Mouse (Mus musculus) lung, embryonic 15.5 days (tissue): ENCODE measurements at regions not wholly inside any gene's neighbourhood (a gene's known extent, or its start where the extent isn't known, plus 50 kb on each side); places are given as distances from the start of the nearest gene placed in this dataset.

Source experiments
- ATAC-seq: fragments of 200-750 bp; cut with Nextera tagmentation; 2 replicates; pipeline ENCODE4 v1.8.0; 2017; ENCODE audit warnings: moderate number of reproducible peaks, borderline replicate concordance; ENCODE audit not compliant: low FRiP score, low TSS enrichment; ENCODE audit errors: extremely low read depth
- H3K27ac ChIP-seq: fragments of 300-500 bp; sonication (generic); 2 replicates; pipeline ENCODE4 v1.5.1; 2015; ENCODE audit warnings: moderate library complexity, mild to moderate bottlenecking, inconsistent platforms
- H3K27me3 ChIP-seq: fragments of 300-500 bp; sonication (generic); 2 replicates; pipeline ENCODE4 v1.6.1; 2015; ENCODE audit warnings: inconsistent platforms
- H3K36me3 ChIP-seq: fragments of 300-500 bp; sonication (generic); 2 replicates; pipeline ENCODE4 v1.6.1; 2015; ENCODE audit warnings: inconsistent platforms
- H3K4me1 ChIP-seq: fragments of 300-500 bp; sonication (generic); 2 replicates; pipeline ENCODE4 v1.6.1; 2015; ENCODE audit warnings: inconsistent platforms
- H3K4me2 ChIP-seq: fragments of 300-500 bp; sonication (generic); 2 replicates; pipeline ENCODE4 v1.6.1; 2015; ENCODE audit warnings: inconsistent platforms, mild to moderate bottlenecking, moderate library complexity
- H3K4me3 ChIP-seq: fragments of 300-500 bp; sonication (generic); 2 replicates; pipeline ENCODE4 v1.5.1; 2015; ENCODE audit warnings: mild to moderate bottlenecking, inconsistent platforms
- H3K9ac ChIP-seq: fragments of 300-500 bp; sonication (generic); 2 replicates; pipeline ENCODE4 v1.6.1; 2015; ENCODE audit warnings: inconsistent platforms
- H3K9me3 ChIP-seq: fragments of 300-500 bp; sonication (generic); 2 replicates; pipeline ENCODE4 v1.6.1; 2016; ENCODE audit warnings: inconsistent platforms
- WGBS: fragments of 180-500 bp; shearing (Covaris S2); methylation state at CpG from one replicate; pipeline ENCODE4 v1.1.7; 2015; 5-methylcytosine and 5-hydroxymethylcytosine counted together

DNA sequence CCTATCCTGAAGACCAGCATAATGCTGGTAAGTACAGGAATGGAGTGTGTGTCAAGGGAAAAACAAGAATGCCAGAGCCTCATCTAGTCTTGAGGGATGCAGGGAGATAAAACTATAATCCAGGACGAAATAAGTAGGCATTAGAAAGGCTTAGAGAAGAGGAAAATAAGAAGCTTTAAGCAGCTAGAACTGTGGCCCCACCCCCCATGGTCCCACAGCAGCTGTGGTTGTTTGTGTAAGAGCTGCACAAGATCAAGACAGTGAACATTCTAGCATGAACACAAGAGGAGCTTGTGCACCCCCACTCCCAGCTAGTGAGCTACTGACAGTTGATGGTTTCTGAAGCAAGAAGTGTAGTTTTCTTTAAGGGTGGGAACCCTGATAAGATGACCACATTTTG, 315.9 kb downstream of the Tmem135 start:
- Histone ChIP-seq H3K4me1 (no peaks in the 10 kb centered on the region), H3K4me2 (no peak overlapping the region), H3K27ac (no peak overlapping the region), H3K9ac (no peak overlapping the region), H3K9me3 (no peaks in the 10 kb centered on the region), H3K36me3 (no peaks in the 10 kb centered on the region), H3K27me3 (no peaks in the 10 kb centered on the region), H3K4me3 (no peak overlapping the region)
- WGBS: 53% methylated on average over 1 of the region's 1 CpGs
- no peak for ATAC-seq

DNA sequence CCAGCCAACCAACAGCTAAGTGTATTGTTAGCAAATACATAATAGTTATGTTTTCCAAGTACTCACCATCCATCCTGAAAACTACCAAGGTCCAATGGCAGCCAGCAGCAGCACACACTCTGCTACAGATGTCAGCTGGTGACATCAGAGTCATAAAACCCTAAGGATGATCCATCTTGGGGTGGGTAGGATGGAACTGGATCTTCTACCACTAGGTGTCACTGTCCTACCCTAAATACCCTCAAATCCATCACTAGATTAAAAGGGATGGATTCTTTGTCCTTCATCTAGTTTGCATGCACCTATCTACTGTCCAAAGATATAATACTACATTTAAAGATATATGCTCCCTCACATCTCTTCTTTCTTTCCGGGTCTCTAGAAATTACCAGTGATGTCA, 317.7 kb downstream of the Tmem135 start:
- H3K9me3 ChIP-seq: no peaks in the 10 kb centered on the region
- no peak overlapping the region for H3K4me2 ChIP-seq
- no peaks in the 10 kb centered on the region for H3K36me3 ChIP-seq
- H3K9ac ChIP-seq: no peak overlapping the region
- 76% methylated on average over 1 of the region's 1 CpGs for WGBS
- H3K4me1 ChIP-seq: no peaks in the 10 kb centered on the region
- no peaks in the 10 kb centered on the region for H3K27me3 ChIP-seq
- no peak overlapping the region for H3K4me3 ChIP-seq
- ATAC-seq: no peak
- no peak overlapping the region for H3K27ac ChIP-seq

DNA sequence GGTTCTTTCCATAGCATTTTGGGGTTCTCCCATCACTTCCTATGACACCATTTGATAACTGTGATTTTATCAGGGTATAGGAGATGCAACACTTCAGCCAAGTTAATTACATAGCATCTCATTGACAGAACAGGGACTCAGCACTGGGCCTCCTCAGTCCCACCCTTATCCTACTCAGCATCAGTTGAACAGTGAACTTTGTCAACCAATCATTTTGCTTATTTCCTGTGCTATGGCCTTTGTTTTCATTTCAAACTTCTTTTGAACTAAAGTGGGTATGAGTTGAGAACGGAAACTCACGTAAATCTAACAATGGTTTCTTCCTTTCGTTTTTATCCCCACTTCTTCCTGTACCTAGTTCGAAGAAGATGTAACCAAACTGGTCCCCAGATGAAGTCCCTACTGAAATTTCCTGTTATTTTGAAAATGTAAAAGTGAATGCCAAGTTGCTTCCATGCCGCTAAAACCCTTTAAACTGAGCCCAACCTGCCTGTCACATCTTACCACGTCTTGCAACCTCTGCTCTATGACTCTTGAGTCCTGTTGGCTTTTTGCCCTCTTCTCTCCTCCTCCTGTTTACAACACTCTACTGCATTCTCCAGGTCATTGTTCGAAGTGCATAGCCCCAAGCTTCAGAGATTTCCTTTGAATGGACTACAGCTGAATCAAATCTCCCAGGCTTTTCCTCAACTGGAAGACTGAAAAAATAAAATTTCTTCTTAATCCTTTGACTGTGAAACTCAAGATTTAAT, 329.9 kb downstream of the Tmem135 start:
- no peaks in the 10 kb centered on the region for H3K36me3 ChIP-seq
- no peak overlapping the region for H3K4me3 ChIP-seq
- WGBS: 56% methylated on average over 7 of the region's 7 CpGs
- H3K4me2 ChIP-seq: no peak overlapping the region
- H3K9ac ChIP-seq: no peak overlapping the region
- no peaks in the 10 kb centered on the region for H3K27me3 ChIP-seq
- no peaks in the 10 kb centered on the region for H3K4me1 ChIP-seq
- H3K9me3 ChIP-seq: no peaks in the 10 kb centered on the region
- no peak for ATAC-seq
- 0 out of 2 replicates have a peak overlapping the region, but pooled peaks have one; percentile 29 for H3K27ac ChIP-seq

DNA sequence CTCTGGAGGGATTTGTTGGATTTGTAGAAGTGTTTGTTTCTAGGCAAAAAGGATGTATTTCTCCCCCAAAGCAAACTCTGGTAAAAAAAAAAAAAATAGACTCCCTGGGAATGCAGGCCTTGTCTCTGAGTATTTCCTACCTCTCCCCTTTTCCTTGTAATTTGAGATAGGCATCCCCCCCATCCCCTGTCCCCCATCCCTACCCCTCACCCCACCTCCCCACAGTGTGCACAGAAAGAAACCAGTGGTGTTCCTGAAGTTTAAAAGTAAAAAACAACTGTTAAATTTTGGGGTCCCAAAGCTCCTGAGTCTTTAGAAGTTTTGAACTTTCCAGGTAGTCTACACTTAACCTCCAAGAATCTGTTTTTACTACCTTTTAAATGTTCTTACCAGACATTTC, 334.0 kb downstream of the Tmem135 start:
- no peak for ATAC-seq
- no peak overlapping the region for H3K27ac ChIP-seq
- H3K9ac ChIP-seq: no peak overlapping the region
- no peak overlapping the region for H3K4me3 ChIP-seq
- no peaks in the 10 kb centered on the region for H3K4me1 ChIP-seq
- no peaks in the 10 kb centered on the region for H3K9me3 ChIP-seq
- H3K4me2 ChIP-seq: no peak overlapping the region
- no peaks in the 10 kb centered on the region for H3K27me3 ChIP-seq
- H3K36me3 ChIP-seq: no peaks in the 10 kb centered on the region

DNA sequence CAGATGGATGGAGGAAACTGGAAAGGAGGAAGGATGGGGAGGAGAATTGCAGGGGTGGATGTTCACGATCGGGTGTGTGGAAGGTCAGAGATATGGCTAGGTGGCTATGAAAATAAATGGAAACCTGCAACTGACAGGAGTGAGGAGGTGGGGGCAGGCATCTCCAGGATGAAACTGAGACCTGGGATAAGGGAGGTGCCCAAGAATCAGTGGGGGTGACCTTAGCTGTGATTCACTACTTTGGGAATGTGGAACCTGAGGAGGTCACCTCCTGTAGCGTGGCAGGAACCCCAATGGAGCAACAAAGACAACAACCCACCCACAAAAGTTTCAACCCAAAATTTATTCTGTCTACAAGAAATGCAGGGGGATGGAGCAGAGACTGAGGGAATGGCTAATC, 339.6 kb downstream of the Tmem135 start:
- no peak for ATAC-seq
- 79% methylated on average over 3 of the region's 3 CpGs for WGBS

DNA sequence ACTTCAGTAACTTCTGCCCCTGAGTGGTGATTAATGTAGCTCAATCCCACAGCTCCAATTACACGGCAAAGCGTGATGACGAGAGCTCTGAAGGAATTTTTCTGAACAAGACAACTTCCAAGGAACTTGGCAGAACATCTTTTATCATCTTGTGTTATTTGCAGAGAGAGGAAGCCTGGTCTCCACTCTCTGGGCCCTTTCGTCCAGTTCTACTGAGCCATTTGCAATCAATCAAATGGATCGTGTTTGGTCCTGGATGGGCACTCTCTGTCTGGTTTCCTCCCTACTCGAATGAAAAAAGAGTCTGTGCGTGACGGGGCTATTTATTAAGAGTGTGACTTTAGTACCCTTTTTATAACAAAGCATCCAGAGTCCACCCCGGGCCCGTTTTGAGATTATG, 340.4 kb downstream of the Tmem135 start:
- no peaks in the 10 kb centered on the region for H3K4me1 ChIP-seq
- WGBS: 35% methylated on average over 10 of the region's 10 CpGs
- H3K27ac ChIP-seq: no peak overlapping the region
- H3K9me3 ChIP-seq: no peaks in the 10 kb centered on the region
- H3K27me3 ChIP-seq: no peaks in the 10 kb centered on the region
- ATAC-seq: no peak
- H3K9ac ChIP-seq: no peak overlapping the region
- no peak overlapping the region for H3K4me3 ChIP-seq
- H3K4me2 ChIP-seq: no peak overlapping the region
- no peaks in the 10 kb centered on the region for H3K36me3 ChIP-seq

More for the DNA sequence above, 339.6 kb downstream of the Tmem135 start:
- no peak overlapping the region for H3K4me3 ChIP-seq
- no peaks in the 10 kb centered on the region for H3K27me3 ChIP-seq
- no peak overlapping the region for H3K9ac ChIP-seq
- H3K9me3 ChIP-seq: no peaks in the 10 kb centered on the region
- H3K36me3 ChIP-seq: no peaks in the 10 kb centered on the region
- H3K27ac ChIP-seq: no peak overlapping the region
- H3K4me1 ChIP-seq: no peaks in the 10 kb centered on the region
- no peak overlapping the region for H3K4me2 ChIP-seq

DNA sequence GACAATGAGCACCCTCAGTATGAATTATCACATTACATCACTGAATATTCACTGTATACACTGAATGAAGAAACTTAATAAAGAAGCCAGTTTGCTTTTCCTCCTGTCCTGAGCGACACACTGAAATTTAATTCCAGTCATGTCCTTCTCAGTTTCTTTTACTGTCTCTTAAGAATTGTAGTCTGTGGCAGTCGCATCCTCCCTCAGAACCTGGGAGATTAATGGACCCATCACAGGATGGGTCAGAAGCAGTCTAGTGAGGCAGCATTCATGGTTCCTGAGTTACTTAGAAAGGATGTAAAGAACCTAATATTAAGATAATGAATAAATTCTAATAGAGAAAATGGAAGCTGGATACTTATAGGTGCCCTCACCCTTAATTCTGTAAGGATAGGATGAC, 349.5 kb downstream of the Tmem135 start:
- Histone ChIP-seq H3K4me3 (no peak overlapping the region), H3K4me2 (no peak overlapping the region), H3K9ac (no peak overlapping the region), H3K27me3 (no peaks in the 10 kb centered on the region), H3K27ac (no peak overlapping the region), H3K4me1 (no peaks in the 10 kb centered on the region), H3K36me3 (no peaks in the 10 kb centered on the region), H3K9me3 (no peaks in the 10 kb centered on the region)
- no peak for ATAC-seq
- WGBS: 56% methylated on average over 2 of the region's 2 CpGs

DNA sequence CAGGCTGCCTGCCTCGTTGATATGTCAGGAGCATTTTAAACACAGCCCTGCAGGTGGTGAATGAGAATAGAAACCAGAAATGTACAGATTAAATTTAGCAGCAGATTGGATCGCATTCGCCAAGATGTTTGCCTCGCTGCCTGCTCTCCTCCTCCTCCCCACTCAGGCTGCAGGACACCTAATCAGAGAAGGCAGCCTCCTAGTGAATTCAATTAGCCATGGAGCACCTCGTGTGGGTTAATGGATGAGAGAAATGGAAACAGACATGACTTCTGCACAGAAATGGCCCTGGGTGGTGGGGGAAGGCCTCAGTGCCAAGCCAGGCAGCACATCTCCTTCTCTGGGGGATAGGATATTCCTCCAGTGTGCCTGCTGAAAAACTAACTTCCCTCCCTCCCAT, 352.8 kb downstream of the Tmem135 start:
- Histone ChIP-seq H3K36me3 (no peaks in the 10 kb centered on the region), H3K27ac (peak overlapping the region; percentile 10; the same call in 1 of the 2 replicates), H3K4me1 (no peaks in the 10 kb centered on the region), H3K9ac (no peak overlapping the region), H3K4me2 (no peak overlapping the region), H3K27me3 (no peaks in the 10 kb centered on the region), H3K4me3 (no peak overlapping the region), H3K9me3 (no peaks in the 10 kb centered on the region)
- no peak for ATAC-seq
- 50% methylated on average over 5 of the region's 5 CpGs for WGBS

DNA sequence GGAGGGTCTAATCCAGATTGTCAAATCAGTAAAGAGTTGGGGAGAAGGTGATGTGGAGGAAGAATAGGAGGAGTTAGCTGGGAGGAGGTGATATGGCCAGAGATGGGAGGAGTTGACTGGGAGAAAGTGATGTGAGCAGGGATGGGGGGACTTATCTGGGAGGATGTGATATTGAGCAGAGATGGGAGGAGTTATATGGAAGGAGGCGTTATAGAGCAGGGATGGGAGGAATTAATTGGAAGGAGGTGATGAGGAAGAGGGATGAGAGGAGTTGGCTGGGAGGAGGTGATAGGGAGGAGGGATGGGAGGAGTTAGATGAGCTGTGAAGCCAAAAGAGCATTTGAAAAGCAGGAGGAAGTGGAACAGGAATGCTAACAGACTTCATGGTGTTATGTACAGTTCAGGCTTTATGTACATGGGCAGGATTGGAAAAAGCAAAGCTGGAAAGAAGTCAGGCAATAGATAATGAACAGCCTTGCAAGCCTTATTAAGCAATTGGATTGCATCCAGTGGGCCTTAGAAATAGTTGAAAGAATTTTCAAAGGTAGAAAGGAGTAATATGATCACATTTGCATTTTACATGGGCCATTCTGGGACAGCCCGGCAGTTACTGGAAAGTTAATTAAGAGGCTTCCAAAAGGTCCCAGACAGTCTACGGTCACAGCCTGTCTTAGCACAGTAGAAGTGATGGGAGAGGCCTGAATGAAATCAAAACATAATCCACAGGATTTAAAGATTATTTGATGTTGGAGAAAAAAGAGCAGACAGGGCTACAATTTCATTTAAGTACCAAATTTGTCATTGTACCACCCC, 357.4 kb downstream of the Tmem135 start:
- H3K27me3 ChIP-seq: no peaks in the 10 kb centered on the region
- WGBS: 70% methylated on average over 3 of the region's 3 CpGs

DNA sequence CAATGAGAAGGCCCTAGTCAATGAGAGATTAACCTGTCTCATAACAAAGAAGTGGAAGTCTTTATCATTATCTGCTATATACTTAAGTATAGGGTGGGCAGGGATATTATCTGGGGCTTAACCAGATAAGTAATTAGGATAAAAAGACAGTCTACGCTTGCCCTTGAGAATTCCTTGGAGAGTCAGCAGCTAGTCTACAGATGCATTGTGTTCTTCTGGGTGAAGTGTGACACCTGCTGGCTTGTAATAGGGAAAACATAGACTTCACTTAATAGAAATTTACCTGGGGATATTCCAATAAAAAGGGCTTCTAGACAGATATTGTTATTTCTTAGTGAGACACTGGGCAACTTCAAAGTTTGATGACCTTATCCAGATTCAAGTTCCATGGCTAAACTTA, 361.0 kb downstream of the Tmem135 start:
- ATAC-seq: no peak
- 32% methylated on average over 1 of the region's 1 CpGs for WGBS
- Histone ChIP-seq H3K36me3 (no peaks in the 10 kb centered on the region), H3K9me3 (no peaks in the 10 kb centered on the region), H3K4me2 (no peak overlapping the region), H3K27ac (no peak overlapping the region), H3K4me1 (no peaks in the 10 kb centered on the region), H3K9ac (no peak overlapping the region), H3K4me3 (no peak overlapping the region), H3K27me3 (no peaks in the 10 kb centered on the region)

More for the DNA sequence above, 357.4 kb downstream of the Tmem135 start:
- Histone ChIP-seq H3K4me2 (no peak overlapping the region), H3K27ac (no peak overlapping the region), H3K9ac (no peak overlapping the region), H3K4me3 (no peak overlapping the region), H3K4me1 (no peaks in the 10 kb centered on the region), H3K9me3 (no peaks in the 10 kb centered on the region), H3K36me3 (no peaks in the 10 kb centered on the region)
- ATAC-seq: no peak

DNA sequence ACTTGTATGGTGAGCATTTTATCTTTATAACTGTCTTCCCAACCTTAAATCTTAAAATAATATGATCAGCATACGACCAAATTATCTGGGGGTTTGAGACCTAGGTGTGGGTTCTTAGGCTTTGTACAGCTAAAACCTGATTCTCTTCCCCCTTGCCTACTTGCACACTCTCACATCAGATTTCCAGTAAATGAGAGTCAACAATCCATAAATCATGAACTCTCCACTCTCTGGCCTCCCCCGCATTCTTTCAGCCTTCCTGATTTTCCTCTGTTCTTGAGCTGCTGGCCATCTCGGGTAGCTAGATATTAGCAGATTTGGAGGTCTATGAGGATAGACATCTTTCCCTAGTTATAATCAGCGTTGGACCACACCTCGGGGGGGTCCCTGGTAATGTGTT, 362.7 kb downstream of the Tmem135 start:
- WGBS: 66% methylated on average over 5 of the region's 5 CpGs
- H3K27ac ChIP-seq: no peak overlapping the region
- H3K4me1 ChIP-seq: no peaks in the 10 kb centered on the region
- H3K36me3 ChIP-seq: no peaks in the 10 kb centered on the region
- no peaks in the 10 kb centered on the region for H3K9me3 ChIP-seq
- H3K4me3 ChIP-seq: no peak overlapping the region
- no peaks in the 10 kb centered on the region for H3K27me3 ChIP-seq
- no peak overlapping the region for H3K9ac ChIP-seq
- no peak overlapping the region for H3K4me2 ChIP-seq
- ATAC-seq: no peak

DNA sequence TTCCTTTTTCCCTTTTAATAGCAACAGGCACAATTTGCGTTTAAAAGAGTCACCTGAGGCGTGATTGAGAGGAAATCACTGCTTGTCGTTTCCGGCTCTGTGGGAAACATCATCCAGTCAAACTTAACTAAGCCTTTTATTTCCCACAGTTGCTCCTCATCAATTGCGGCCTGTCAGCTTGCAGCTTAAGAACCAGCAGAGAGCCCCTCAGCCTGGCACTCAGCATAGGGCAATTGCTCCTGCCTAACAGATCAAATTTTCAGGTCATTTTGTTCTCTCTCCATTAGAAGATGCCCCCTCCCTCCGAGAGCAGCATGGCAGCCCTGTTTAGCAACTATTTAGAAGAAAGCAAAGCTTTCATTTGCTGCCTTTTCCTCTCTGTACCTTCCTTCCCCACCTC, 363.9 kb downstream of the Tmem135 start:
- no peak for ATAC-seq
- WGBS: 18% methylated on average over 6 of the region's 6 CpGs

More for the DNA sequence above, 363.9 kb downstream of the Tmem135 start:
- Histone ChIP-seq H3K36me3 (no peaks in the 10 kb centered on the region), H3K27me3 (no peaks in the 10 kb centered on the region), H3K9ac (no peak overlapping the region), H3K4me2 (no peak overlapping the region), H3K4me1 (no peaks in the 10 kb centered on the region), H3K9me3 (no peaks in the 10 kb centered on the region), H3K27ac (no peak overlapping the region), H3K4me3 (no peak overlapping the region)
